Mouse (Mus musculus): Measurements from ENCODE around the gene C77080.

C77080 gene

GRCm38 (mm10) chr4:129219198-129219597 lies 42.0 kb downstream of the C77080 start:
- CTCF ChIA-PET: no interaction called here

- CTCF ChIA-PET: no interaction called here
Measured at GRCm38 (mm10) chr4:129218569-129219175, 42.5 kb downstream of the C77080 start.

- CTCF ChIA-PET: interaction anchor here (0.6 kb wide), 1 partner anchor 91 kb away, joined by 5 read pairs; the partner anchor contains the start of gene Hpca
Measured at GRCm38 (mm10) chr4:129212486-129212885, 48.7 kb downstream of the C77080 start.

- CTCF ChIA-PET: interaction anchor here (0.6 kb wide), 1 partner anchor 41 kb away, joined by 6 read pairs; no protein-coding TSS in a partner anchor
Measured at GRCm38 (mm10) chr4:129211461-129211860, 49.7 kb downstream of the C77080 start.

GRCm38 (mm10) chr4:129209504-129209903 lies 51.7 kb downstream of the C77080 start:
- CTCF ChIA-PET: interaction anchor here (0.5 kb wide), 1 partner anchor 10 kb away, joined by 3 read pairs; no protein-coding TSS in a partner anchor

- CTCF ChIA-PET: interaction anchor here (0.8 kb wide), 1 partner anchor 207 kb away, joined by 3 read pairs; no protein-coding TSS in a partner anchor
Measured at GRCm38 (mm10) chr4:129206792-129207191, 54.4 kb downstream of the C77080 start.

- CTCF ChIA-PET: no interaction called here
Measured at GRCm38 (mm10) chr4:129204655-129205054, 56.5 kb downstream of the C77080 start.

- CTCF ChIA-PET: interaction anchor here (0.7 kb wide), 1 partner anchor 9 kb away, joined by 3 read pairs; no protein-coding TSS in a partner anchor
Measured at GRCm38 (mm10) chr4:129197514-129197913, 63.7 kb downstream of the C77080 start.

- CTCF ChIA-PET: no interaction called here
Measured at GRCm38 (mm10) chr4:129194280-129194679, 66.9 kb downstream of the C77080 start.

GRCm38 (mm10) chr4:129191691-129192090 lies 69.5 kb downstream of the C77080 start:
- CTCF ChIA-PET: no interaction called here

GRCm38 (mm10) chr4:129190538-129190937 lies 70.7 kb downstream of the C77080 start:
- CTCF ChIA-PET: no interaction called here

- CTCF ChIA-PET: interaction anchor here (0.5 kb wide), 1 partner anchor 10 kb away, joined by 3 read pairs; no protein-coding TSS in a partner anchor
Measured at GRCm38 (mm10) chr4:129189542-129190519, 71.4 kb downstream of the C77080 start, which contains the start of the genes S100pbp and Yars. Gene S100pbp (minus strand): TSS chr4:129189727. Gene Yars (plus strand): TSS chr4:129189760.

GRCm38 (mm10) chr4:129188803-129189541 lies 72.2 kb downstream of the C77080 start:
- CTCF ChIA-PET: interaction anchor here (0.5 kb wide), 1 partner anchor 9 kb away, joined by 3 read pairs; no protein-coding TSS in a partner anchor

GRCm38 (mm10) chr4:129188041-129188659 lies 73.1 kb downstream of the C77080 start:
- CTCF ChIA-PET: no interaction called here

GRCm38 (mm10) chr4:129179560-129179959 lies 81.6 kb downstream of the C77080 start:
- CTCF ChIA-PET: interaction anchor here (0.6 kb wide), 1 partner anchor 10 kb away, joined by 3 read pairs; no protein-coding TSS in a partner anchor

- CTCF ChIA-PET: interaction anchor here (0.6 kb wide), 1 partner anchor 1487 kb away, joined by 4 read pairs; no protein-coding TSS in a partner anchor
Measured at GRCm38 (mm10) chr4:129172529-129172928, 88.7 kb downstream of the C77080 start.
